Mouse (Mus musculus) forebrain, embryonic 11.5 days (tissue): ENCODE data around the gene Dpm1. TPM values are rescaled to one million over a fixed set of nuclear protein-coding genes. Genes with fewer than 3 reads are reported as not detected.

Experiments used
- ATAC-seq: fragments of 200-750 bp; cut with Nextera tagmentation; replicated peaks from 2 replicates; pipeline ENCODE4 v1.8.0; 2017; ENCODE audit warnings: moderate TSS enrichment; ENCODE audit not compliant: low FRiP score
- DNase-seq: peaks from one replicate; pipeline ENCODE4 v3.0.0-alpha.2; 2017; ENCODE audit warnings: low spot score
- H3K27ac ChIP-seq: fragments of 300-500 bp; sonication (generic); 2 replicates; pipeline ENCODE4 v1.5.1; 2014; ENCODE audit warnings: low read depth, low read length
- H3K27me3 ChIP-seq: fragments of 300-500 bp; sonication (generic); 2 replicates; pipeline ENCODE4 v1.6.1; 2014; ENCODE audit warnings: mild to moderate bottlenecking, low read length, mixed read lengths; ENCODE audit not compliant: control insufficient read depth, insufficient read depth
- H3K36me3 ChIP-seq: fragments of 300-500 bp; sonication (generic); 2 replicates; pipeline ENCODE4 v1.6.1; 2014; ENCODE audit warnings: mild to moderate bottlenecking, low read length, moderate library complexity, mixed read lengths; ENCODE audit not compliant: control insufficient read depth, insufficient read depth
- H3K4me1 ChIP-seq: fragments of 300-500 bp; sonication (generic); replicated peaks from 2 replicates; pipeline ENCODE4 v1.6.1; 2014; ENCODE audit warnings: low read length, mixed read lengths; ENCODE audit not compliant: control insufficient read depth, insufficient read depth
- H3K4me2 ChIP-seq: fragments of 300-500 bp; sonication (generic); 2 replicates; pipeline ENCODE4 v1.6.1; 2014; ENCODE audit warnings: low read depth, mild to moderate bottlenecking, low read length, moderate library complexity, mixed read lengths; ENCODE audit not compliant: severe bottlenecking
- H3K4me3 ChIP-seq: fragments of 300-500 bp; sonication (generic); 2 replicates; pipeline ENCODE4 v1.5.1; 2014; ENCODE audit warnings: low read depth, low read length
- H3K9ac ChIP-seq: fragments of 300-500 bp; sonication (generic); 2 replicates; pipeline ENCODE4 v1.6.1; 2014; ENCODE audit warnings: low read length
- H3K9me3 ChIP-seq: fragments of 300-500 bp; sonication (generic); 2 replicates; pipeline ENCODE4 v1.6.1; 2016; ENCODE audit warnings: low read length, mixed read lengths; ENCODE audit not compliant: control insufficient read depth
- WGBS: fragments of 180-500 bp; shearing (Covaris S2); extraction: QIAGEN DNeasy Blood & Tissue Kit; methylation state at CpG from one replicate; pipeline ENCODE4 v1.1.7; 2014; 5-methylcytosine and 5-hydroxymethylcytosine counted together
- polyA plus RNA-seq: library from polyadenylated mRNA; unstranded; fragments of >200 nt; fragmentation: Nextera tagmentation; extraction: Ambion mirVana; gene quantifications from 2 replicates; pipeline ENCODE4 v1.2.1, GENCODE M21; 2014

Dpm1 gene
- polyA plus RNA-seq, 1 experiment from 2014 or later = 58.6 TPM

DNA sequence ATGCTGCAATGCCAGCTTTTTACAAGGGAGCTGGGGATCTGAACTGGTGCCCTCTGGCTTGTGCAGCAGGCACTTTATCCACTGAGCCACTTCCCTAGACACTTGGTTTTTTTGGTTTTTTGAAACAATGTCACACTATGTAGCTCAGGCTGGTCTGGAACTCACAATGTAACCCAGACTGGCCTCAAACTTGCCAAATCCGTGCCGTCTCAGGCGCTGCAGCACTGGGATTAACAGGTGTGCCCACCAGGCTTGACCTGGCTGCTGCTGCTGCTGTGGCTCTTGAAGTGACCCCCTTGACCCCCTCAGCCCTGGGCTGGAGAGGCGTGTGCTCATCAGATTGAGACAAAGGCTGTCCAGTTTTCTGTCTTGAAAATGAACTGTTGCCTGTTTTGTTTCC is 7.9 kb upstream of the Dpm1 start:
- Histone ChIP-seq H3K27ac (no peak overlapping the region), H3K27me3 (no peaks in the 10 kb centered on the region), H3K4me1 (no peaks in the 10 kb centered on the region), H3K9ac (no peak overlapping the region), H3K4me2 (no peak overlapping the region), H3K4me3 (no peak overlapping the region), H3K9me3 (no peaks in the 10 kb centered on the region), H3K36me3 (no peaks in the 10 kb centered on the region)
- no peak for DNase-seq
- no peak for ATAC-seq
- 81% methylated on average over 4 of the region's 4 CpGs for WGBS

GRCm38 (mm10) chr2:168233286-168233685 is 2.9 kb upstream of the Dpm1 start:
- no peak overlapping the region for H3K27ac ChIP-seq
- no peak for DNase-seq
- H3K4me1 ChIP-seq = peaks cover 13% of the 10 kb centered on the region
- no peak for ATAC-seq
- H3K4me3 ChIP-seq = no peak overlapping the region
- H3K36me3 ChIP-seq = no peaks in the 10 kb centered on the region
- no peaks in the 10 kb centered on the region for H3K27me3 ChIP-seq
- H3K9me3 ChIP-seq = no peaks in the 10 kb centered on the region
- WGBS = 92% methylated on average over 5 of the region's 5 CpGs
- H3K9ac ChIP-seq = no peak overlapping the region
- no peak overlapping the region for H3K4me2 ChIP-seq

GRCm38 (mm10) chr2:168231471-168231829 is 1.1 kb upstream of the Dpm1 start:
- ATAC-seq = no peak
- Histone ChIP-seq H3K4me2 (peak overlapping the region; percentile 97), H3K27ac (no peak overlapping the region), H3K36me3 (no peaks in the 10 kb centered on the region; the same call in 1 of the 2 replicates), H3K4me3 (peak overlapping the region; percentile 100), H3K4me1 (peaks cover 13% of the 10 kb centered on the region), H3K27me3 (no peaks in the 10 kb centered on the region), H3K9me3 (no peaks in the 10 kb centered on the region), H3K9ac (peak overlapping the region; percentile 73)
- WGBS = 71% methylated on average over 33 of the region's 33 CpGs
- no peak for DNase-seq

GRCm38 (mm10) chr2:168230773-168231470 is 531 bp upstream of the Dpm1 start:
- Histone ChIP-seq H3K9ac (peak overlapping the region; percentile 73), H3K9me3 (no peaks in the 10 kb centered on the region), H3K4me1 (peaks cover 13% of the 10 kb centered on the region), H3K4me3 (peak overlapping the region; percentile 100), H3K27me3 (no peaks in the 10 kb centered on the region), H3K27ac (0 out of 2 replicates have a peak overlapping the region, but pooled peaks have one; percentile 85), H3K4me2 (peak overlapping the region; percentile 97), H3K36me3 (no peaks in the 10 kb centered on the region; the same call in 1 of the 2 replicates)
- WGBS = 3% methylated on average over 75 of the region's 105 CpGs
- DNase-seq (peak; percentile 61), ATAC-seq (peak; percentile 57)

GRCm38 (mm10) chr2:168229116-168230025 is 1.0 kb downstream of the Dpm1 start:
- 22% methylated on average over 41 of the region's 41 CpGs for WGBS
- Histone ChIP-seq H3K27me3 (no peaks in the 10 kb centered on the region), H3K27ac (no peak overlapping the region), H3K4me2 (peak overlapping the region; percentile 97), H3K4me3 (peak overlapping the region; percentile 100), H3K4me1 (peaks cover 13% of the 10 kb centered on the region), H3K9me3 (no peaks in the 10 kb centered on the region), H3K36me3 (no peaks in the 10 kb centered on the region; the same call in 1 of the 2 replicates), H3K9ac (peak overlapping the region; percentile 73)
- DNase-seq (no peak), ATAC-seq (peak; percentile 35)

- Histone ChIP-seq H3K9ac (no peak overlapping the region), H3K27ac (no peak overlapping the region), H3K4me2 (no peak overlapping the region), H3K36me3 (no peaks in the 10 kb centered on the region; the same call in 1 of the 2 replicates), H3K9me3 (no peaks in the 10 kb centered on the region), H3K4me3 (no peak overlapping the region), H3K4me1 (no peaks in the 10 kb centered on the region), H3K27me3 (no peaks in the 10 kb centered on the region)
- no peak for DNase-seq
- 89% methylated on average over 6 of the region's 6 CpGs for WGBS
- no peak for ATAC-seq
Observed at GRCm38 (mm10) chr2:168223326-168223725, 7.1 kb downstream of the Dpm1 start.

- no peak overlapping the region for H3K4me3 ChIP-seq
- no peaks in the 10 kb centered on the region for H3K9me3 ChIP-seq
- H3K4me1 ChIP-seq = no peaks in the 10 kb centered on the region
- H3K9ac ChIP-seq = no peak overlapping the region
- 47% methylated on average over 5 of the region's 5 CpGs for WGBS
- H3K27me3 ChIP-seq = no peaks in the 10 kb centered on the region
- H3K27ac ChIP-seq = no peak overlapping the region
- no peak overlapping the region for H3K4me2 ChIP-seq
- H3K36me3 ChIP-seq = peaks cover 6% of the 10 kb centered on the region; the same call in 1 of the 2 replicates
- ATAC-seq (no peak), DNase-seq (no peak)
Observed at GRCm38 (mm10) chr2:168213788-168214397, 16.5 kb downstream of the Dpm1 start.

DNA sequence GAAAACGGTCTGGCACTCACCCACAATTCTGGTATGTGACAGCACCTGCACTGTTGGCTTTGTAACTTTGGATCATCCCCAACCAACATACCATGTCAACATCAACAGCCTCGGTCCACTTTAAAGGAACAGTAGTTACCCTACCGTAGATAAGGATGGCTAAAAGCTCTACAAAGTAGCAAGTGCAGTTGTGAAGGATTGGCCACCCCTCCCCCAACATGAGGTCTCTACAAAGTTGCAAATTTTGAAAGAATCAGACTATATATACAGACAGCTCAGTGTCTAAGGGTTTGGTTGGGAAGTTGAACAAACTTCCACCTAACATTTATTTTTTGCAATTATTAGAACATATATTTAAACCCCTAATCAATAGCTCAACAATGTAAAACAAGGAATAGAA is 22.5 kb downstream of the Dpm1 start:
- WGBS = 90% methylated on average over 3 of the region's 3 CpGs
- ATAC-seq = no peak
- H3K4me3 ChIP-seq = no peak overlapping the region

More for the DNA sequence above, 22.5 kb downstream of the Dpm1 start:
- no peak for DNase-seq
- peak overlapping the region; percentile 97 for H3K27ac ChIP-seq
- H3K4me2 ChIP-seq = no peak overlapping the region
- peaks cover 16% of the 10 kb centered on the region for H3K36me3 ChIP-seq
- H3K4me1 ChIP-seq = peaks cover 9% of the 10 kb centered on the region
- no peaks in the 10 kb centered on the region for H3K9me3 ChIP-seq
- H3K27me3 ChIP-seq = no peaks in the 10 kb centered on the region
- H3K9ac ChIP-seq = no peak overlapping the region
